Mouse (Mus musculus): ENCODE results near the gene Stum.

GRCm38 (mm10) chr1:180410306-180410705 is 73.0 kb downstream of the Stum start:
- no peak for TF ChIP-seq POLR2A (IDR thresholded peaks at IDR 0.05; ENCODE audit: borderline replicate concordance, low read depth, low read length)
- TF ChIP-seq CTCF (IDR thresholded peaks at IDR 0.05; ENCODE audit: low read depth, low read length): no peak

Measured in bone marrow macrophage, adult 2 months (primary cell).